ENCODE assay signal across 8 mouse cellular contexts in genomic region chr13:49187288-49188218, GRCm38 (mm10). TPM values are rescaled to one million over a fixed set of nuclear protein-coding genes. Genes with fewer than 3 reads are reported as not detected.
DNase-seq lines count a peak whose midpoint lies in the region; ATAC-seq and TF ChIP-seq lines count a peak whose summit lies in the region.

Gene Ninj1, plus strand, starts transcription at chr13:49187485.

- H3K4me1 ChIP-seq in embryonic facial prominence, embryonic 13.5 days: peaks cover 47% of the 10 kb centered on the region
- H3K4me1 ChIP-seq in heart, adult 2 months (ENCODE audit: control insufficient read depth, insufficient read depth, low read length): peaks cover 26% of the 10 kb centered on the region

- peak; percentile 77 for TF ChIP-seq POLR2A in heart, adult 2 months (IDR thresholded peaks at IDR 0.05; ENCODE audit: insufficient read depth, low read depth, low read length)

- peak; percentile 40; the same call in 1 of the 2 replicates for TF ChIP-seq EP300 in heart, adult 2 months (IDR thresholded peaks at IDR 0.05; ENCODE audit: insufficient read depth, low read depth, low read length)

- peak within 1 kb of the TSS; percentile 99 for H3K4me2 ChIP-seq in embryonic facial prominence, embryonic 13.5 days

- WGBS in embryonic facial prominence, embryonic 13.5 days: under 1% methylated on average over 69 of the region's 87 CpGs
- under 1% methylated on average over 84 of the region's 87 CpGs for WGBS in heart, adult 2 months

- no peaks in the 10 kb centered on the region for H3K79me2 ChIP-seq in heart, adult 2 months (replicated peaks; ENCODE audit: control insufficient read depth, insufficient read depth, low read length)

- H3K9ac ChIP-seq in embryonic facial prominence, embryonic 13.5 days: peak within 1 kb of the TSS; percentile 76
- H3K9ac ChIP-seq in heart, adult 2 months (ENCODE audit: low read depth, low read length): peak within 1 kb of the TSS; percentile 83

- H3K9me3 ChIP-seq in embryonic facial prominence, embryonic 13.5 days: no peaks in the 10 kb centered on the region

- peak within 1 kb of the TSS; percentile 70 for H3K4me3 ChIP-seq in embryonic facial prominence, embryonic 13.5 days
- H3K4me3 ChIP-seq in heart, adult 2 months: peak within 1 kb of the TSS; percentile 78

- H3K27ac ChIP-seq in embryonic facial prominence, embryonic 13.5 days: peak within 1 kb of the TSS; percentile 60
- peak within 1 kb of the TSS; percentile 99 for H3K27ac ChIP-seq in heart, adult 2 months

- TF ChIP-seq CTCF in heart, adult 2 months (IDR thresholded peaks at IDR 0.05): no peak

- no peaks in the 10 kb centered on the region for H3K36me3 ChIP-seq in embryonic facial prominence, embryonic 13.5 days
- H3K36me3 ChIP-seq in heart, adult 2 months (ENCODE audit: control insufficient read depth, insufficient read depth, low read length): no peaks in the 10 kb centered on the region

- no peaks in the 10 kb centered on the region for H3K27me3 ChIP-seq in embryonic facial prominence, embryonic 13.5 days
- no peaks in the 10 kb centered on the region for H3K27me3 ChIP-seq in heart, adult 2 months (ENCODE audit: control insufficient read depth, insufficient read depth, low read length)

- ATAC-seq in embryonic facial prominence, embryonic 13.5 days (ENCODE audit: insufficient number of reproducible peaks, insufficient read depth, low FRiP score, low TSS enrichment, low read depth): peak; percentile 91

- intact Hi-C loops in heart, adult 2 months (cut with DNase I): no loop called here

- DNase-seq in 416B (ENCODE audit: low read depth) (peak; percentile 95), liver (peak; percentile 85)
- peak; percentile 91 to 93 for DNase-seq in adrenal gland, postnatal 36 days
- DNase-seq in heart, adult 2 months: peak; percentile 90
- peak; percentile 76 to 81 for DNase-seq in kidney, adult 8-10 months
- peak; percentile 71 to 86 for DNase-seq in monocyte, adult 2 months (ENCODE audit: low read depth in 1 of 2, low spot score in 2 of 2)
- DNase-seq in spleen, postnatal 14 days (ENCODE audit: low spot score in 2 of 2): peak; percentile 40 to 67

RNA-seq across cellular contexts. Expression of gene Ninj1, which starts in this region (rescaled TPM):
- total RNA-seq in adrenal gland, postnatal 36 days (2021): 10 to 100 TPM; 51.1 to 61.4 TPM
- polyA plus RNA-seq in embryonic facial prominence, embryonic 13.5 days (2015; fragmentation: Nextera tagmentation; extraction: Ambion mirVana): 44.9 and 48.0 TPM in 2 replicates
- total RNA-seq in heart, adult 2 months (2021): 100 to 1,000 TPM; 108 to 152 TPM
- polyA plus RNA-seq in heart, adult 2 months (2012; rRNA removed): 157 and 220 TPM in 2 replicates

Comparison
In these comparisons a context has a peak if more than half of its experiments do, and no peak if none do; other contexts are left out.
1. Peak in every context shown above with its lines: DNase-seq, ATAC-seq, H3K4me3 ChIP-seq and H3K27ac ChIP-seq.